Mouse (Mus musculus): ENCODE data around the gene Nrp2.

Nrp2 gene

GRCm38 (mm10) chr1:62723891-62724290 lies 20.8 kb downstream of the Nrp2 start:
- no peak for DNase-seq (ENCODE audit: low spot score)

- DNase-seq (ENCODE audit: low spot score), result no peak
These were observed 21.5 kb downstream of the Nrp2 start for GRCm38 (mm10) chr1:62724461-62725021.

GRCm38 (mm10) chr1:62725032-62725678 lies 22.1 kb downstream of the Nrp2 start:
- no peak for DNase-seq (ENCODE audit: low spot score)

- DNase-seq (ENCODE audit: low spot score), result no peak
These were observed 24.1 kb downstream of the Nrp2 start for GRCm38 (mm10) chr1:62727191-62727590.

GRCm38 (mm10) chr1:62728421-62728820 lies 25.3 kb downstream of the Nrp2 start:
- no peak for DNase-seq (ENCODE audit: low spot score)

GRCm38 (mm10) chr1:62728926-62729325 lies 25.8 kb downstream of the Nrp2 start:
- no peak for DNase-seq (ENCODE audit: low spot score)

GRCm38 (mm10) chr1:62729345-62730150 lies 26.5 kb downstream of the Nrp2 start:
- no peak for DNase-seq (ENCODE audit: low spot score)

- DNase-seq (ENCODE audit: low spot score), result no peak
These were observed 29.0 kb downstream of the Nrp2 start for GRCm38 (mm10) chr1:62732036-62732435.

- no peak for DNase-seq (ENCODE audit: low spot score)
These were observed 31.4 kb downstream of the Nrp2 start for GRCm38 (mm10) chr1:62734420-62734931.

- DNase-seq (ENCODE audit: low spot score), result no peak
These were observed 31.9 kb downstream of the Nrp2 start for GRCm38 (mm10) chr1:62734980-62735379.

GRCm38 (mm10) chr1:62735835-62736234 lies 32.8 kb downstream of the Nrp2 start:
- no peak for DNase-seq (ENCODE audit: low spot score)

GRCm38 (mm10) chr1:62736455-62737012 lies 33.4 kb downstream of the Nrp2 start:
- DNase-seq (ENCODE audit: low spot score), result no peak

GRCm38 (mm10) chr1:62738165-62738564 lies 35.1 kb downstream of the Nrp2 start:
- DNase-seq (ENCODE audit: low spot score), result no peak

GRCm38 (mm10) chr1:62742092-62742491 lies 39.0 kb downstream of the Nrp2 start:
- DNase-seq (ENCODE audit: low spot score), result no peak

GRCm38 (mm10) chr1:62743064-62743694 lies 40.1 kb downstream of the Nrp2 start:
- no peak for DNase-seq (ENCODE audit: low spot score)

- DNase-seq (ENCODE audit: low spot score), result no peak
These were observed 42.8 kb downstream of the Nrp2 start for GRCm38 (mm10) chr1:62745889-62746288.

- DNase-seq (ENCODE audit: low spot score), result no peak
These were observed 44.5 kb downstream of the Nrp2 start for GRCm38 (mm10) chr1:62747421-62748111.

- no peak for DNase-seq (ENCODE audit: low spot score)
These were observed 45.3 kb downstream of the Nrp2 start for GRCm38 (mm10) chr1:62748361-62748760.

- no peak for DNase-seq (ENCODE audit: low spot score)
These were observed 46.6 kb downstream of the Nrp2 start for GRCm38 (mm10) chr1:62749716-62750115.

GRCm38 (mm10) chr1:62750408-62751008 lies 47.4 kb downstream of the Nrp2 start:
- DNase-seq (ENCODE audit: low spot score), result no peak
